Mouse (Mus musculus) neutrophil, adult 65 days (primary cell): ENCODE results near the gene Nog. TPM values are rescaled to one million over a fixed set of nuclear protein-coding genes. Genes with fewer than 3 reads are reported as not detected.

Source experiments
- total RNA-seq: library from RNA; stranded (reverse); gene quantifications from 2 replicates; pipeline ENCODE4 v1.2.4, GENCODE M21; 2023

Nog gene
- not detected in 2 replicates for total RNA-seq

DNA sequence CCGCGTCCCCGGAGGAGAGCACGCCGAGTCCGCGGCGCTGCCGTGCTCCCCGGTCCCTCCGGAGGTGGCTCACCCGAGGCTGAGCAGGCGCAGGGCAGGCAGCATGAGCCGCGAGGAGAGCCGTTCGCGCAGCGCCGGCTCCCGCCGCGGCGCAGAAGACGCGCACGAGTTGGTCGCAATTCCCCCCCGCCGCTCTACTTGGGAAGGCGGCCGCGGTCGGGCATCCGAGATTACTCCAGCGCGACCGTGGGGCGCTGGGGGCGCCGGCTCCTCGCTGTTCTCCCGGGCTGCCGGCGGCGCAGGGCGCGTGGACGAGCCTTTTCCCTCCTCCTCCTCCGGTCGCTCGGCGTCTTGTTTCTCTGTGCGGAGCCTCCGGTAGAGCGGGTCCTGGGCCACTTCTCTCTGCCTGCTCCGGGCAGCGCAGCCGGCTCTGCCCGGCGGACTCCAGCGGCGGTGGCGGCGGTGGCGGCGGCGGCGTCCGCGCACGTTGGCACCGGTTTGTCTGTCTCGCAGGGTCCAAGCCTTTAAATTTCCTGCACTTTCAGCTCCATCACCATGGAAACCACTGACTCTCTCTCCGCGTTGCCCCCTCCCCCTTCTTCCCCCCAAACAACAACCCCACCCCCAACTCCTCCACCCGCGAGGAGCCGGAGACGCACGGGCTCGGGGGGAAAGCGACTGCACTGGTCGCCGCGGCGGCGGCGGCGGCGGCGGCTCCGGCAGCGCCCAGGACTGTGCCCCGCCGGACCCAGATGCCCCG lies at the start of gene Nog:
Gene Nog, minus strand, starts transcription at position 277 of the 760 bp plus-strand sequence.

Other genes with a start within 250 kb of the Nog start
- gene Dgke, start 235.5 kb downstream of the Nog start, total RNA-seq, result 1.7 and 2.2 TPM in 2 replicates
- gene Gm525, start 228.5 kb downstream of the Nog start, total RNA-seq, result not detected in 2 replicates